Comparison of ENCODE assay signal across 20 mouse cellular contexts in genomic region chr5:31001560-31001959, GRCm38 (mm10). TPM values are rescaled to one million over a fixed set of nuclear protein-coding genes. Genes with fewer than 3 reads are reported as not detected.
DNase-seq lines count a peak whose midpoint lies in the region; ATAC-seq and TF ChIP-seq lines count a peak whose summit lies in the region.
"Had no signal": no experiment of that assay in that cellular context is flagged by ENCODE, and none has a peak within 500 bp of the region (broad histone marks: within the 10 kb centered on the region; RNA-seq: fewer than 3 reads in every experiment).

No protein-coding gene starts in this region.

- H3K9me3 ChIP-seq in hindbrain, postnatal 0 days (ENCODE audit: low read length): no peaks in the 10 kb centered on the region
- H3K9me3 ChIP-seq in hindbrain, embryonic 16.5 days (ENCODE audit: control insufficient read depth, low read length): no peaks in the 10 kb centered on the region
- no peaks in the 10 kb centered on the region for H3K9me3 ChIP-seq in midbrain, postnatal 0 days (ENCODE audit: low read length)
- H3K9me3 ChIP-seq in midbrain, embryonic 10.5 days (replicated peaks): no peaks in the 10 kb centered on the region
- no peaks in the 10 kb centered on the region for H3K9me3 ChIP-seq in MEL (replicated peaks; ENCODE audit: insufficient read depth, low read length)
- H3K9me3 ChIP-seq: hindbrain, embryonic 10.5 days; liver, embryonic 13.5 days; stomach, embryonic 15.5 days had no signal

- peak; percentile 3; the same call in 1 of the 2 replicates for TF ChIP-seq CTCF in hindbrain, postnatal 0 days (IDR thresholded peaks at IDR 0.05; ENCODE audit: low read depth)
- peak; percentile 18; the same call in 1 of the 2 replicates for TF ChIP-seq CTCF in midbrain, postnatal 0 days (IDR thresholded peaks at IDR 0.05)
- peak; percentile 37 to 56 (median 49) for TF ChIP-seq CTCF in MEL (IDR thresholded peaks at IDR 0.05 in 2 of 3, conservative IDR thresholded peaks at IDR 0.05 in 1 of 3; ENCODE audit: control insufficient read depth in 1 of 3, insufficient read depth in 1 of 3, low read depth in 2 of 3, low read length in 3 of 3, poor library complexity in 1 of 3, severe bottlenecking in 1 of 3)

- DNase-seq in hindbrain, postnatal 0 days (ENCODE audit: low spot score): no peak
- no peak for DNase-seq in midbrain, postnatal 0 days (ENCODE audit: low spot score)
- no peak for DNase-seq in midbrain, embryonic 10.5 days (ENCODE audit: low spot score)
- DNase-seq in MEL (ENCODE audit: low read depth, low spot score): peak; percentile 51
- peak; percentile 23 for DNase-seq in splenic B cell, adult 2 months (ENCODE audit: low read depth, low spot score)
- DNase-seq in right cerebral cortex, adult 18-20 months: no peak
- DNase-seq in c-Kit-positive CD71-positive TER-119-positive erythroid progenitor cells, embryonic 14.5 days (ENCODE audit: low spot score): no peak
- DNase-seq: cerebellum, adult 2 months; embryo, embryonic 11 days; gastrocnemius, postnatal 14 days; kidney, adult 18-20 months; liver, embryonic 13.5 days; midbrain, embryonic 14.5 days had no signal

- no peaks in the 10 kb centered on the region for H3K27me3 ChIP-seq in hindbrain, postnatal 0 days (ENCODE audit: insufficient read depth, low read length)
- H3K27me3 ChIP-seq in hindbrain, embryonic 16.5 days (replicated peaks; ENCODE audit: control insufficient read depth, insufficient read depth, low read length): no peaks in the 10 kb centered on the region
- no peaks in the 10 kb centered on the region for H3K27me3 ChIP-seq in midbrain, postnatal 0 days (ENCODE audit: insufficient read depth, low read length)
- no peaks in the 10 kb centered on the region for H3K27me3 ChIP-seq in midbrain, embryonic 10.5 days (ENCODE audit: low read depth, poor library complexity, severe bottlenecking)
- H3K27me3 ChIP-seq in MEL (ENCODE audit: control insufficient read depth in 1 of 2, insufficient read depth in 2 of 2, low read length in 2 of 2): 0 out of 4 replicates have a peak, but pooled peaks cover under 1 to 4% of the 10 kb centered on the region in 2 experiments
- H3K27me3 ChIP-seq in splenic B cell, adult 2 months (ENCODE audit: control insufficient read depth, insufficient read depth, low read length, poor library complexity, severe bottlenecking): no peaks in the 10 kb centered on the region
- H3K27me3 ChIP-seq: liver, embryonic 13.5 days; stomach, embryonic 15.5 days had no signal

- no peak for TF ChIP-seq EP300 in MEL (IDR thresholded peaks at IDR 0.05; ENCODE audit: low read depth in 1 of 2, low read length in 2 of 2)

- H3K4me2 ChIP-seq in hindbrain, postnatal 0 days (ENCODE audit: low read depth, low read length): no peak overlapping the region
- no peak overlapping the region for H3K4me2 ChIP-seq in hindbrain, embryonic 16.5 days (ENCODE audit: low read length)
- no peak overlapping the region for H3K4me2 ChIP-seq in midbrain, postnatal 0 days (ENCODE audit: low read depth, low read length, poor library complexity, severe bottlenecking)
- H3K4me2 ChIP-seq: liver, embryonic 13.5 days; stomach, embryonic 15.5 days had no signal

- no peak overlapping the region for H3K4me3 ChIP-seq in hindbrain, postnatal 0 days (ENCODE audit: low read length)
- no peak overlapping the region for H3K4me3 ChIP-seq in hindbrain, embryonic 16.5 days (ENCODE audit: low read length)
- no peak overlapping the region for H3K4me3 ChIP-seq in midbrain, postnatal 0 days (ENCODE audit: low read depth, low read length)
- no peak overlapping the region for H3K4me3 ChIP-seq in midbrain, embryonic 10.5 days
- no peak overlapping the region for H3K4me3 ChIP-seq in MEL (ENCODE audit: control insufficient read depth in 1 of 2, insufficient read depth in 1 of 2, low read depth in 2 of 2, low read length in 2 of 2)
- H3K4me3 ChIP-seq: hindbrain, embryonic 10.5 days; liver, embryonic 13.5 days; stomach, embryonic 15.5 days had no signal

- no peak overlapping the region for H3K9ac ChIP-seq in hindbrain, postnatal 0 days (replicated peaks; ENCODE audit: low read length)
- no peak overlapping the region for H3K9ac ChIP-seq in hindbrain, embryonic 16.5 days (ENCODE audit: low read depth, low read length)
- no peak overlapping the region for H3K9ac ChIP-seq in midbrain, postnatal 0 days (replicated peaks; ENCODE audit: low read length, poor library complexity, severe bottlenecking)
- H3K9ac ChIP-seq in MEL (ENCODE audit: control insufficient read depth, low read depth, low read length, poor library complexity, severe bottlenecking): no peak overlapping the region
- H3K9ac ChIP-seq: liver, embryonic 13.5 days; stomach, embryonic 15.5 days had no signal

- H3K36me3 ChIP-seq in hindbrain, postnatal 0 days (ENCODE audit: insufficient read depth, low read length): no peaks in the 10 kb centered on the region
- no peaks in the 10 kb centered on the region for H3K36me3 ChIP-seq in hindbrain, embryonic 16.5 days (ENCODE audit: control insufficient read depth, insufficient read depth, low read length)
- no peaks in the 10 kb centered on the region for H3K36me3 ChIP-seq in midbrain, postnatal 0 days (ENCODE audit: insufficient read depth, low read length)
- H3K36me3 ChIP-seq in midbrain, embryonic 10.5 days: no peaks in the 10 kb centered on the region
- H3K36me3 ChIP-seq in MEL (ENCODE audit: control insufficient read depth in 1 of 2, insufficient read depth in 2 of 2, low read length in 2 of 2): no peaks in the 10 kb centered on the region
- H3K36me3 ChIP-seq in splenic B cell, adult 2 months (ENCODE audit: control insufficient read depth, insufficient read depth, low read length, poor library complexity, severe bottlenecking): no peaks in the 10 kb centered on the region
- H3K36me3 ChIP-seq: hindbrain, embryonic 10.5 days; liver, embryonic 13.5 days; stomach, embryonic 15.5 days had no signal

- 84% methylated on average over 4 of the region's 4 CpGs for WGBS in hindbrain, postnatal 0 days
- WGBS in hindbrain, embryonic 16.5 days: 75% methylated on average over 4 of the region's 4 CpGs
- 80% methylated on average over 4 of the region's 4 CpGs for WGBS in midbrain, postnatal 0 days
- WGBS in midbrain, embryonic 10.5 days: 76% methylated on average over 4 of the region's 4 CpGs

- no peaks in the 10 kb centered on the region for H3K4me1 ChIP-seq in hindbrain, postnatal 0 days (ENCODE audit: insufficient read depth, low read length)
- no peaks in the 10 kb centered on the region for H3K4me1 ChIP-seq in hindbrain, embryonic 16.5 days (ENCODE audit: control insufficient read depth, insufficient read depth, low read depth, low read length)
- no peaks in the 10 kb centered on the region for H3K4me1 ChIP-seq in midbrain, postnatal 0 days (ENCODE audit: insufficient read depth, low read length)
- 0 out of 2 replicates have a peak, but pooled peaks cover 2% of the 10 kb centered on the region for H3K4me1 ChIP-seq in midbrain, embryonic 10.5 days
- H3K4me1 ChIP-seq in MEL (ENCODE audit: control insufficient read depth in 1 of 2, insufficient read depth in 2 of 2, low read length in 2 of 2): no peaks in the 10 kb centered on the region
- H3K4me1 ChIP-seq: liver, embryonic 13.5 days; stomach, embryonic 15.5 days had no signal

- TF ChIP-seq RAD21 in MEL (IDR thresholded peaks at IDR 0.05; ENCODE audit: low read depth, low read length): peak; percentile 23

- no peak for ATAC-seq in hindbrain, postnatal 0 days
- no peak for ATAC-seq in hindbrain, embryonic 16.5 days
- ATAC-seq in midbrain, postnatal 0 days (ENCODE audit: low FRiP score): no peak
- ATAC-seq: forebrain, embryonic 16.5 days had no signal

- no peak overlapping the region for H3K27ac ChIP-seq in hindbrain, postnatal 0 days
- H3K27ac ChIP-seq in hindbrain, embryonic 16.5 days (ENCODE audit: low read depth, low read length): no peak overlapping the region
- no peak overlapping the region for H3K27ac ChIP-seq in midbrain, postnatal 0 days (ENCODE audit: low read depth, low read length)
- no peak overlapping the region for H3K27ac ChIP-seq in midbrain, embryonic 10.5 days (replicated peaks)
- H3K27ac ChIP-seq in MEL (ENCODE audit: control insufficient read depth, low read depth, low read length): no peak overlapping the region
- H3K27ac ChIP-seq: hindbrain, embryonic 10.5 days; liver, embryonic 13.5 days; macrophage; stomach, embryonic 15.5 days had no signal

- no peak for TF ChIP-seq POLR2A in MEL (IDR thresholded peaks at IDR 0.05; ENCODE audit: control insufficient read depth in 1 of 2, insufficient read depth in 1 of 2, low read depth in 1 of 2, low read length in 2 of 2, poor library complexity in 1 of 2)

- H3K79me2 ChIP-seq in MEL (ENCODE audit: control insufficient read depth, insufficient read depth, low read length, poor library complexity): no peaks in the 10 kb centered on the region

RNA-seq across cellular contexts. Expression of gene Tcf23, which starts 33.1 kb away (rescaled TPM):
- total RNA-seq in hindbrain, postnatal 0 days (2014; rRNA removed): 0.04 TPM in 1 of 2 replicates, not detected in the other
- 0.06 TPM in 1 of 2 replicates, not detected in the other for polyA plus RNA-seq in hindbrain, postnatal 0 days (2015; fragmentation: Nextera tagmentation; extraction: Ambion mirVana)
- polyA plus RNA-seq in hindbrain, embryonic 16.5 days (2015; fragmentation: Nextera tagmentation; extraction: Ambion mirVana): not detected in 2 replicates
- 0.05 TPM in 1 of 2 replicates, not detected in the other for total RNA-seq in midbrain, postnatal 0 days (2014; rRNA removed)
- polyA plus RNA-seq in midbrain, postnatal 0 days (2015; fragmentation: Nextera tagmentation; extraction: Ambion mirVana): 0.07 and 0.09 TPM in 2 replicates
- 0.02 TPM in 1 of 2 replicates, not detected in the other for polyA plus RNA-seq in midbrain, embryonic 10.5 days (2016; fragmentation: Nextera tagmentation; extraction: Ambion mirVana)
- 0.03 and 0.08 TPM in 2 replicates for total RNA-seq in MEL (2012; rRNA removed)
- under 1 TPM in 1 of 2 experiments, not detected in 1; 0.07 TPM for polyA plus RNA-seq in MEL (2012; ENCODE audit: insufficient read depth in 1 of 2, insufficient read length in 2 of 2, low read depth in 1 of 2, low replicate concordance in 2 of 2, missing spikeins in 1 of 2)
- polyA plus RNA-seq: brain, embryonic 14.5 days; forebrain, embryonic 16.5 days; hindbrain, embryonic 10.5 days; macrophage; neural tube, embryonic 11.5 days had no signal

RNA-seq across cellular contexts. Expression of gene Preb, which starts 41.4 kb away (rescaled TPM):
- total RNA-seq in hindbrain, postnatal 0 days (2014; rRNA removed): 43.7 and 49.6 TPM in 2 replicates
- polyA plus RNA-seq in hindbrain, postnatal 0 days (2015; fragmentation: Nextera tagmentation; extraction: Ambion mirVana): 104 and 106 TPM in 2 replicates
- polyA plus RNA-seq in hindbrain, embryonic 16.5 days (2015; fragmentation: Nextera tagmentation; extraction: Ambion mirVana): 115 and 123 TPM in 2 replicates
- total RNA-seq in midbrain, postnatal 0 days (2014; rRNA removed): 37.6 and 37.7 TPM in 2 replicates
- 89.6 and 101 TPM in 2 replicates for polyA plus RNA-seq in midbrain, postnatal 0 days (2015; fragmentation: Nextera tagmentation; extraction: Ambion mirVana)
- 138 and 149 TPM in 2 replicates for polyA plus RNA-seq in midbrain, embryonic 10.5 days (2016; fragmentation: Nextera tagmentation; extraction: Ambion mirVana)
- 141 and 143 TPM in 2 replicates for total RNA-seq in MEL (2012; rRNA removed)
- 100 to 1,000 TPM in 1 of 2 experiments, not detected in 1; 247 TPM for polyA plus RNA-seq in MEL (2012; ENCODE audit: insufficient read depth in 1 of 2, insufficient read length in 2 of 2, low read depth in 1 of 2, low replicate concordance in 2 of 2, missing spikeins in 1 of 2)

RNA-seq across cellular contexts. Expression of gene Atraid, which starts 46.6 kb away (rescaled TPM):
- total RNA-seq in hindbrain, postnatal 0 days (2014; rRNA removed): 152 and 155 TPM in 2 replicates
- 240 and 242 TPM in 2 replicates for polyA plus RNA-seq in hindbrain, postnatal 0 days (2015; fragmentation: Nextera tagmentation; extraction: Ambion mirVana)
- polyA plus RNA-seq in hindbrain, embryonic 16.5 days (2015; fragmentation: Nextera tagmentation; extraction: Ambion mirVana): 174 and 195 TPM in 2 replicates
- total RNA-seq in midbrain, postnatal 0 days (2014; rRNA removed): 138 and 155 TPM in 2 replicates
- polyA plus RNA-seq in midbrain, postnatal 0 days (2015; fragmentation: Nextera tagmentation; extraction: Ambion mirVana): 235 and 243 TPM in 2 replicates
- 80.5 and 99.6 TPM in 2 replicates for polyA plus RNA-seq in midbrain, embryonic 10.5 days (2016; fragmentation: Nextera tagmentation; extraction: Ambion mirVana)
- 31.7 and 37.2 TPM in 2 replicates for total RNA-seq in MEL (2012; rRNA removed)
- 10 to 100 TPM in 1 of 2 experiments, not detected in 1; 58.0 TPM for polyA plus RNA-seq in MEL (2012; ENCODE audit: insufficient read depth in 1 of 2, insufficient read length in 2 of 2, low read depth in 1 of 2, low replicate concordance in 2 of 2, missing spikeins in 1 of 2)

RNA-seq across cellular contexts. Expression of gene Slc5a6, which starts 47.2 kb away (rescaled TPM):
- total RNA-seq in hindbrain, postnatal 0 days (2014; rRNA removed): 40.9 and 46.7 TPM in 2 replicates
- polyA plus RNA-seq in hindbrain, postnatal 0 days (2015; fragmentation: Nextera tagmentation; extraction: Ambion mirVana): 27.9 and 33.7 TPM in 2 replicates
- 30.1 and 31.6 TPM in 2 replicates for polyA plus RNA-seq in hindbrain, embryonic 16.5 days (2015; fragmentation: Nextera tagmentation; extraction: Ambion mirVana)
- total RNA-seq in midbrain, postnatal 0 days (2014; rRNA removed): 43.8 and 44.9 TPM in 2 replicates
- polyA plus RNA-seq in midbrain, postnatal 0 days (2015; fragmentation: Nextera tagmentation; extraction: Ambion mirVana): 32.3 and 33.0 TPM in 2 replicates
- 10.6 and 11.4 TPM in 2 replicates for polyA plus RNA-seq in midbrain, embryonic 10.5 days (2016; fragmentation: Nextera tagmentation; extraction: Ambion mirVana)
- 25.6 and 34.5 TPM in 2 replicates for total RNA-seq in MEL (2012; rRNA removed)
- polyA plus RNA-seq in MEL (2012; ENCODE audit: insufficient read depth in 1 of 2, insufficient read length in 2 of 2, low read depth in 1 of 2, low replicate concordance in 2 of 2, missing spikeins in 1 of 2): 10 to 100 TPM in 1 of 2 experiments, not detected in 1; 41.7 TPM

RNA-seq across cellular contexts. Expression of gene Cad, which starts 53.0 kb away (rescaled TPM):
- 56.2 and 58.8 TPM in 2 replicates for total RNA-seq in hindbrain, postnatal 0 days (2014; rRNA removed)
- 8.1 and 9.1 TPM in 2 replicates for polyA plus RNA-seq in hindbrain, postnatal 0 days (2015; fragmentation: Nextera tagmentation; extraction: Ambion mirVana)
- polyA plus RNA-seq in hindbrain, embryonic 16.5 days (2015; fragmentation: Nextera tagmentation; extraction: Ambion mirVana): 11.6 and 16.8 TPM in 2 replicates
- 39.5 and 44.8 TPM in 2 replicates for total RNA-seq in midbrain, postnatal 0 days (2014; rRNA removed)
- 6.7 and 7.8 TPM in 2 replicates for polyA plus RNA-seq in midbrain, postnatal 0 days (2015; fragmentation: Nextera tagmentation; extraction: Ambion mirVana)
- 52.4 and 53.3 TPM in 2 replicates for polyA plus RNA-seq in midbrain, embryonic 10.5 days (2016; fragmentation: Nextera tagmentation; extraction: Ambion mirVana)
- total RNA-seq in MEL (2012; rRNA removed): 213 and 228 TPM in 2 replicates
- polyA plus RNA-seq in MEL (2012; ENCODE audit: insufficient read depth in 1 of 2, insufficient read length in 2 of 2, low read depth in 1 of 2, low replicate concordance in 2 of 2, missing spikeins in 1 of 2): 100 to 1,000 TPM; 254 to 383 TPM

Comparison
In these comparisons a context has a peak if more than half of its experiments do, and no peak if none do; other contexts are left out.
1. DNase-seq: peak in MEL (single experiment) and splenic B cell, adult 2 months (single experiment); none in hindbrain, postnatal 0 days (single experiment), midbrain, postnatal 0 days (single experiment), midbrain, embryonic 10.5 days (single experiment), right cerebral cortex, adult 18-20 months (single experiment) and c-Kit-positive CD71-positive TER-119-positive erythroid progenitor cells, embryonic 14.5 days (single experiment).
2. Peak in every context shown above with its lines, with median percentiles within 50 percentile points of each other: CTCF ChIP-seq.